Mouse (Mus musculus) stomach, embryonic 14.5 days (tissue): ENCODE data around the gene Fgf3. TPM values are rescaled to one million over a fixed set of nuclear protein-coding genes. Genes with fewer than 3 reads are reported as not detected.

Experiments
- ATAC-seq: fragments of 200-750 bp; cut with Nextera tagmentation; 2 replicates; pipeline ENCODE4 v1.8.0; 2017; ENCODE audit warnings: low read depth, moderate TSS enrichment; ENCODE audit not compliant: insufficient number of reproducible peaks, insufficient read depth, low FRiP score
- H3K27ac ChIP-seq: fragments of 300-500 bp; sonication (generic); 2 replicates; pipeline ENCODE4 v1.5.1; 2014; ENCODE audit warnings: mild to moderate bottlenecking, low read length, moderate library complexity, mixed read lengths
- H3K27me3 ChIP-seq: fragments of 300-500 bp; sonication (generic); 2 replicates; pipeline ENCODE4 v1.6.1; 2014; ENCODE audit warnings: low read length, control low read depth, mixed read lengths; ENCODE audit not compliant: control insufficient read depth, insufficient read depth
- H3K36me3 ChIP-seq: fragments of 300-500 bp; sonication (generic); 2 replicates; pipeline ENCODE4 v1.6.1; 2014; ENCODE audit warnings: mild to moderate bottlenecking, control low read depth, low read length, moderate library complexity, mixed read lengths; ENCODE audit not compliant: control insufficient read depth, insufficient read depth
- H3K4me1 ChIP-seq: fragments of 300-500 bp; sonication (generic); 2 replicates; pipeline ENCODE4 v1.6.1; 2014; ENCODE audit warnings: low read length, control low read depth, mixed read lengths; ENCODE audit not compliant: control insufficient read depth, insufficient read depth
- H3K4me2 ChIP-seq: fragments of 300-500 bp; sonication (generic); replicated peaks from 2 replicates; pipeline ENCODE4 v1.6.1; 2014; ENCODE audit warnings: low read depth, low read length, control low read depth
- H3K4me3 ChIP-seq: fragments of 300-500 bp; sonication (generic); 2 replicates; pipeline ENCODE4 v1.5.1; 2014; ENCODE audit warnings: low read depth, low read length, control low read depth
- H3K9ac ChIP-seq: fragments of 300-500 bp; sonication (generic); replicated peaks from 2 replicates; pipeline ENCODE4 v1.6.1; 2014; ENCODE audit warnings: low read depth, mild to moderate bottlenecking, control low read depth, low read length, moderate library complexity, mixed read lengths
- H3K9me3 ChIP-seq: fragments of 300-500 bp; sonication (generic); 2 replicates; pipeline ENCODE4 v1.6.1; 2016; ENCODE audit warnings: low read depth, low read length, control low read depth; ENCODE audit not compliant: control insufficient read depth
- WGBS: fragments of 180-500 bp; shearing (Covaris S2); extraction: QIAGEN DNeasy Blood & Tissue Kit; methylation state at CpG from one replicate; pipeline ENCODE4 v1.1.7; 2014; 5-methylcytosine and 5-hydroxymethylcytosine counted together
- polyA plus RNA-seq: library from polyadenylated mRNA; unstranded; fragments of >200 nt; fragmentation: Nextera tagmentation; extraction: Ambion mirVana; gene quantifications from 2 replicates; pipeline ENCODE4 v1.2.1, GENCODE M21; 2014

Fgf3 gene
- polyA plus RNA-seq, 1 experiment from 2014 or later, result not detected

DNA sequence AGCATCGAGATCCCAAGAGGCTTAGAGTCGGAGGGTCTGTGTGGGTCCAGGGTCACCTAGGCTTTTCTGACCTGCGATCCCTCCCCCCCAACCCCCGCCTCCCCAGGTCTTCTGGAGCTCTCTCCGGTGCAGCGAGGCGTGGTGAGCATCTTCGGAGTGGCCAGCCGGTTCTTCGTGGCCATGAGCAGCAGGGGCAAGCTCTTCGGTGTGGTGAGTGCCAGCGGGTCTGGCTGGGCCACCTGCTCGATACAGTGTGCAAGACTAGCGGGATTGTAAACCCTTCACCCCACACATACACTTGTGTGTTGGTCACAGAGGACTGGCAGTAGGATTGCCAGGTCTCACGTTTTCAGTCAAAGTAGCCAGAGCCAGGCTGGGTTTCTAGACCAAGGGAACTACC lies 24.2 kb downstream of the Fgf3 start:
- H3K4me2 ChIP-seq, result peak overlapping the region; percentile 23; the same call in 1 of the 2 replicates
- H3K4me3 ChIP-seq, result peak overlapping the region; percentile 15; the same call in 1 of the 2 replicates
- H3K9me3 ChIP-seq, result no peaks in the 10 kb centered on the region

DNA sequence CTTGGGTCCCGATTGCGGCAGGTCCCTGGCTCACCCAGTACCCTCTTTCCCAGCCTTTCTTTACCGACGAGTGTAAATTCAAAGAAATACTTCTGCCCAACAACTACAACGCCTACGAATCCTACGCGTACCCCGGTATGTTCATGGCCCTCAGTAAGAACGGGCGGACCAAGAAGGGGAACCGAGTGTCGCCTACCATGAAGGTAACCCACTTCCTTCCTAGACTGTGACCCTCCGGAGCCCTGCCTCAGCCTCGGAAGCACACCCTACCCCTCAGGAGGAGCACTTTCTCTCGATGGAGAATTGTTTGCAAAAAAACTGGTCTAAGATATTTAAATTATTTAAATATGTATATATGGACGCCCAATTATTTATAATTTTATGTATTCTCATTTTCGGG lies 24.8 kb downstream of the Fgf3 start:
- Histone ChIP-seq H3K4me1 (0 out of 2 replicates have a peak, but pooled peaks cover 7% of the 10 kb centered on the region), H3K9me3 (no peaks in the 10 kb centered on the region), H3K27ac (no peak overlapping the region), H3K27me3 (peaks cover 62% of the 10 kb centered on the region), H3K36me3 (no peaks in the 10 kb centered on the region), H3K9ac (no peak overlapping the region), H3K4me3 (no peak overlapping the region), H3K4me2 (no peak overlapping the region)
- no peak for ATAC-seq
- WGBS, result 3% methylated on average over 18 of the region's 18 CpGs

More for the DNA sequence above, 24.2 kb downstream of the Fgf3 start:
- Histone ChIP-seq H3K4me1 (0 out of 2 replicates have a peak, but pooled peaks cover 7% of the 10 kb centered on the region), H3K27ac (no peak overlapping the region), H3K36me3 (no peaks in the 10 kb centered on the region), H3K27me3 (peaks cover 59% of the 10 kb centered on the region), H3K9ac (no peak overlapping the region)
- ATAC-seq, result no peak
- 1% methylated on average over 15 of the region's 15 CpGs for WGBS

DNA sequence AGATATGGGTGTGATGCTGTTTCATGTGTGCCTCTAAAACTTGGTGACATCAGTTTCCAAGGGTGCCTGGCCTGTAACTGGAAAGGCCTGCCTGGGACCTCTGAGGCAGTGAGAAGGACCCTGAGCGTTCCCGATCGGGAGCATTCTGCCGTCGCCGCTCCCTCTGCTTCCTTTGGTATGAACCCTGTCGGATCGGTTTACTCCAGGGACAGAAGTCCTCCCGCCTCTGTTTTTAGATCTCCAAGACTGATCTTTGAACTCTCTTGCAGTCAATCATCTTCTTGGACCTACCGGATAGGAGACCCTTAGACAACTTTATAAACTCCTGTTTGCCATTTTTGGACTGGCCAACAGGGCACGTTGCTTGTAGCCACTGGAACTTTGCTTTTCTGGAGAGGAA lies 25.3 kb downstream of the Fgf3 start:
- Histone ChIP-seq H3K4me2 (no peak overlapping the region), H3K4me3 (no peak overlapping the region), H3K4me1 (0 out of 2 replicates have a peak, but pooled peaks cover 7% of the 10 kb centered on the region), H3K27ac (no peak overlapping the region), H3K9me3 (no peaks in the 10 kb centered on the region), H3K36me3 (no peaks in the 10 kb centered on the region), H3K27me3 (peaks cover 62% of the 10 kb centered on the region), H3K9ac (no peak overlapping the region)
- WGBS, result 3% methylated on average over 11 of the region's 11 CpGs
- no peak for ATAC-seq

DNA sequence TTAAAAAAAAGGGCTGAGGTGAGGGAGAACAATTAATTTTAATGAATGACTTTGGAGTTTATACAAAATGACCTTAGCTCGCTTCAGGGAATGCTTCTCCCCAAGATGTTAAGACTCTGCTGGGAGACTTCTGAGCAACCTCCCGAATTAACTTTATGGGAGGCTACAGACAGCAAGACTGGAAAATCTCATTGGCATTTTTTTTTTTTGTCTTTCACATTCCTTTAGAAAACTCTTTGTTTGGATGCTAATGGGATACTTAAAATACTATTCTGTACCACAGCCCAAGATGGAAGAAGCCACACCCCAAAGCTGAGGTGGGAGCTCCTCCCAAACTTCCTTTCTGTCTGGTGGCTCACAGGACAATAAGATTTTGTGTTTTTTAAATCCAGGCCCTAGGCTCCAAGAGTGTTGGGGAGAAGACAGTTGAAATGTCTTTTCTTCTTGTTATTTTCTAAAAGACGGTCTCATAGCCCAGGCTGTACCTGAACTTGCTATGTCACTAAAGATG lies 26.3 kb downstream of the Fgf3 start:
- no peak overlapping the region for H3K4me2 ChIP-seq
- H3K36me3 ChIP-seq, result no peaks in the 10 kb centered on the region
- H3K9ac ChIP-seq, result no peak overlapping the region
- H3K9me3 ChIP-seq, result no peaks in the 10 kb centered on the region
- no peak overlapping the region for H3K27ac ChIP-seq
- H3K4me1 ChIP-seq, result 0 out of 2 replicates have a peak, but pooled peaks cover 7% of the 10 kb centered on the region
- WGBS, result 44% methylated on average over 3 of the region's 3 CpGs
- peaks cover 62% of the 10 kb centered on the region for H3K27me3 ChIP-seq
- no peak overlapping the region for H3K4me3 ChIP-seq
- ATAC-seq, result no peak

DNA sequence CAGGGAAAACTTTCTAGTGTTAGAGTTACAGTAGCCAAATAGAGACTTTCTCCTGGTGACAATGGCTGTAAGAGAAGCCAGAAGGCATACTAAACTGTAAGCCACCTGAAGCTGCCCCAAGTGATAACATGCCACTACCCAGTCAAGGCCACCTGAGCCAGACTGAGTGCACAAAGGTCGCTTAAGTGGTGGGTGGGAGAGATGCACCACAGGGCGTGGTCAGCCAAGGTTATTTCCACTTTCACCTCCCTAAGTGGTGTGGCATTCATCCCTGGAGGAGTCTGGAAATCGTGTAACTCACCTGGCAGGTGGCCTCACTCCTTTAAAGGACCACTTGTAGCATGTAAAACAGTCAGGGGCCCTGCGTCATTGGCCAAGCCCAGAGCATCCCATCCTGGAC lies 29.3 kb downstream of the Fgf3 start:
- Histone ChIP-seq H3K9ac (no peak overlapping the region), H3K4me1 (no peaks in the 10 kb centered on the region), H3K27me3 (peaks cover 33% of the 10 kb centered on the region), H3K4me2 (no peak overlapping the region), H3K36me3 (no peaks in the 10 kb centered on the region), H3K9me3 (no peaks in the 10 kb centered on the region), H3K4me3 (no peak overlapping the region), H3K27ac (no peak overlapping the region)
- no peak for ATAC-seq
- WGBS, result 55% methylated on average over 4 of the region's 4 CpGs

DNA sequence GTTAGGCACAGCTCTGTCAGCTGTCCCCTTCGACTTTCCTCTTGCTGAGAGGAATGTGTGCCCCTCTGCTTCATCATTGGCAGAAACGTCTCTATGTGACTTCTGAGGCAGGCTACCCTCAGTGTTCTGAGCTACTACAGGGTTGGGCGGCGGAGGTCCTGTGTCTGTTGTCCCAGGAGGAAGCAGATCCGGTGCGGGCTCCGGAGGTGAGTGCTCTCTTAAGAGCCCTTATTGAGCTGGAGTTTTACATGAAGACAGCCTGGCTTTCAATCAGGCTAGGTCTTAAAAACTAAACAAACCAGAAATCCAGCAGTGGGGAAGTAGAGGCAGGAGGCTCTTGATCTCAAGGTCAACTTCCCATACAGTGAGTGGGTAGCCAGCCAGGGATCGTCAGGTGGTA lies 29.7 kb downstream of the Fgf3 start:
- H3K27me3 ChIP-seq, result peaks cover 30% of the 10 kb centered on the region
- H3K9ac ChIP-seq, result no peak overlapping the region
- no peaks in the 10 kb centered on the region for H3K9me3 ChIP-seq
- H3K4me3 ChIP-seq, result no peak overlapping the region
- H3K27ac ChIP-seq, result no peak overlapping the region
- no peak for ATAC-seq
- H3K4me1 ChIP-seq, result no peaks in the 10 kb centered on the region
- no peaks in the 10 kb centered on the region for H3K36me3 ChIP-seq
- H3K4me2 ChIP-seq, result no peak overlapping the region
- 75% methylated on average over 8 of the region's 8 CpGs for WGBS

DNA sequence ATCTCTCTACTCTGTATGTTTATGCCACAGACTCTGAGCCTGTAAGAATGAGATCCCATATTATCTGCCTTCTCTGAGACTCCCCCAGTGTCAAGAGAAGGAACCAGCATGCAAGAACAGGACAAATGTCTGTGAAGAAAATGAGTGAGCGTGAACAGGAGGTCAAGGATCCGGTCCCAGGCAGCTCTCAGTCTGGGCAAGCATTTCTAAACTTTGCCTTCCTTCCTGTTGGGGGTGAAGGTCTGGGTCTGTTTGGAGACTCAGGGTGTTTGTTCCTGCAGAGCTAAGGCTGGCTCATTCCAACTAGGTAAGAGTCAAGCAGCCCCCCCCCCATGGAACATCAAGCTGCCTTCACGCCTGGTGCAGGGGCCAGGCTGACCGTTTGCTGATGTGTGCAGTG lies 34.5 kb downstream of the Fgf3 start:
- Histone ChIP-seq H3K4me3 (no peak overlapping the region), H3K27me3 (0 out of 2 replicates have a peak, but pooled peaks cover under 1% of the 10 kb centered on the region), H3K36me3 (no peaks in the 10 kb centered on the region), H3K4me2 (no peak overlapping the region), H3K4me1 (no peaks in the 10 kb centered on the region), H3K9ac (no peak overlapping the region), H3K9me3 (no peaks in the 10 kb centered on the region), H3K27ac (no peak overlapping the region)
- no peak for ATAC-seq
- 54% methylated on average over 4 of the region's 4 CpGs for WGBS

DNA sequence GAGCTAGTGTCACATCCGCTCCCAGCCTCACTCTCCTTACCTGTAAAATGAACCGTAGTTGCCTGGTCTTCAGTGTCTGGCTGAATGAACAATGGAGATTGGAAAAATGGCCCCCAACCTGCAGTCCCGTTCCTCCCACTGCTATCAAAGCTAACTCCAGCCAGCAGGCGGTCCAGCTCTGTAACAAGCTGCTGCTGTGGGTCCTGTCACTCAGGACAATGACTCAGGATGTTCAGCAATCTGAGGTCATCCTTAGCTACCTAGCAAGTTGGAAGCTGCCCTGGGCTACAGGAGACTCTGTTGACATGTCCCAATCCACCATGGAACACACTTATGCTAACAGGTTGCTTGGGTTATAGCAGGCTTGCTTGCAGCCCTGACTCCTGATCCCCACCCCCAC lies 35.3 kb downstream of the Fgf3 start:
- Histone ChIP-seq H3K4me3 (no peak overlapping the region), H3K27ac (no peak overlapping the region), H3K4me1 (no peaks in the 10 kb centered on the region), H3K27me3 (no peaks in the 10 kb centered on the region), H3K4me2 (no peak overlapping the region), H3K9me3 (no peaks in the 10 kb centered on the region), H3K9ac (no peak overlapping the region), H3K36me3 (no peaks in the 10 kb centered on the region)
- 76% methylated on average over 4 of the region's 4 CpGs for WGBS
- ATAC-seq, result no peak

DNA sequence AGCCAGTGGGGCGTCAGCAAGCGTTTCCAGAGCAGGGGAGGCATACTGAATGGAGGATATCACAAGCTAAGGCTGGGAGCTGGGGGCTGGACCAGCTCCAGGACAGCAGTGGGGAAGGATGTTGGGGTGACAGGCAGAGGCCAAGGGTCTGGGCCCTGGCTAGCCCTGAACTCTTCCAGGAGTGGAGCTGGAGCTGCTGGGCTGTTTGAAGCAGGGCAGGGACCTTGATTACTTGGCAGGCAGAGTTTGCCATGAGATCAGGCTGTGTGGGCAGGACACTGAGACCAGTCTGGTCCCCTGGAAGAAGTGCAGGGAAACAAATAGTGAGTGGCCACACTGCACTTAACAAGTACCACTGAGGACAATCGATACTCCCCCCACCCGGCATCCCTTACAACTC lies 36.3 kb downstream of the Fgf3 start:
- Histone ChIP-seq H3K4me2 (no peak overlapping the region), H3K9me3 (no peaks in the 10 kb centered on the region), H3K27me3 (no peaks in the 10 kb centered on the region), H3K27ac (no peak overlapping the region), H3K9ac (no peak overlapping the region), H3K4me3 (no peak overlapping the region), H3K4me1 (no peaks in the 10 kb centered on the region), H3K36me3 (no peaks in the 10 kb centered on the region)
- no peak for ATAC-seq
- WGBS, result 62% methylated on average over 4 of the region's 4 CpGs
